Mouse (Mus musculus) cerebral cortex, adult 2 months (tissue): Measurements from ENCODE around the gene Gm10300.

Experiments
- WGBS: fragments of 180-500 bp; shearing (Covaris S2); methylation state at CpG from one replicate; pipeline ENCODE4 v1.1.7; 2018; 5-methylcytosine and 5-hydroxymethylcytosine counted together

Gene Gm10300

GRCm38 (mm10) chr4:132074077-132074932, at the start of gene Gm10300:
Gene Gm10300 (plus strand): TSS chr4:132074697.
- 3% methylated on average over 42 of the region's 42 CpGs for WGBS

- WGBS = 67% methylated on average over 2 of the region's 2 CpGs
These were observed 49.2 kb upstream of the Gm10300 start for GRCm38 (mm10) chr4:132025264-132025663.

- WGBS = 63% methylated on average over 5 of the region's 5 CpGs
These were observed 48.6 kb upstream of the Gm10300 start for GRCm38 (mm10) chr4:132025738-132026527.

- 87% methylated on average over 6 of the region's 6 CpGs for WGBS
These were observed 47.3 kb upstream of the Gm10300 start for GRCm38 (mm10) chr4:132027167-132027566.

DNA sequence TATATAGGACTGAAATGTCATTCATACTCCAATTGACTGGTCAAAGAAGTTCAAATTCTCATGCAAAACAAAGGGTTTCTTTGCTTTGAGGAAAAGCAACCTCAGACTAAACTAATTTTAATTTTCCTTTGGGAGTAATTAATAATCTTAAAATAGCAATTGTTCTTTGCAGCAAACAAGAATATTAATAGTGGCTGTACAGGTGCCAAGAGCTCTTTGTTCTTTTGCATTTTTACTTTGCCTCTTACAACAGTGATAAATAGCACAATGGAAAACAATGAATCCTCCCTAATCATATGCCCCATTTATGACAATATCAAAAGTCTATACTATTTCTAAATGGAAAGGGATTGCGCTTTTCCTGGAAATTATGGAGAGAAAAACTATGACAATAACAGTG, 46.7 kb upstream of the Gm10300 start:
- WGBS = 90% methylated on average over 1 of the region's 1 CpGs

DNA sequence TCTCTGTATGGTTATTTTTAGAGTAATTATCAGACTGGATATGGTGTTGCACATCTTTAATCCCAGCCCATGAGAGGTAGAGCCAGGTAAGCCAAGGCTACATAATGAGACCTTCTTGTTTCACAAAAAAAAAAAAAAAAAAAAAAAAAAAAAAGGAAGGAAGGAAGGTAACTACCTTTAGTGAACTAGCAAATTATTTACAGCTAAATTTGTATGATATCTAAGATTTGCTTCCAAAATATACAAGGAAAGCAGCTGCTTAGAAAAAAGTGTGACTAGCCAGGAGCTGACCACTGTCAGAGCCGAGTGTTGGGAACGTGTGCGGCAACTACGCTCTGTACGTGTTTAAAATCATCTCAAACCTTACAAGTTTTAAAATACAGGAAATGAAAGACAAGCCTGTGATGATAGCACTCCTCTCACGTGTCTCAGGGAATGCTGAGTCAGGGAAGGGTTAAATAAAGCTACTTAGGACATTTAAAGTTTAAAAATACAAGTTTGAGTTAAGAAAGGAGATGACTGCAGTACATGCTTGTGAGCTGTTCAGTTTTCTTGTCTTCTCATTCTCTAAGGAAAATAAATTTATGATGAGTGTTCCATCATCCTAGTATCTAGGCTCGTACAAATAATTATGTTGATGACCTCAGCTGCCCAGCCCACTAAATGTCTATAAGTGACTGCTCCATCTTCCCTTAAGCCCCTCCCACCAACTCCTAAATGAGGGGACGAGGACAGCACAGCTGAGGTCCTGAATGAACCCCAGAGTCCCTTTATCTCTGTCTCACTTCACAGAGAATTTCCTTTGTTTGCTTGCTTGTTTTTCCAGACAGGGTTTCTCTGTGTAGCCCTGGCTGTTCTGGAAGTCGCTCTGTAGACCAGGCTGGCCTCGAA, 44.4 kb upstream of the Gm10300 start:
- WGBS = 66% methylated on average over 10 of the region's 10 CpGs

DNA sequence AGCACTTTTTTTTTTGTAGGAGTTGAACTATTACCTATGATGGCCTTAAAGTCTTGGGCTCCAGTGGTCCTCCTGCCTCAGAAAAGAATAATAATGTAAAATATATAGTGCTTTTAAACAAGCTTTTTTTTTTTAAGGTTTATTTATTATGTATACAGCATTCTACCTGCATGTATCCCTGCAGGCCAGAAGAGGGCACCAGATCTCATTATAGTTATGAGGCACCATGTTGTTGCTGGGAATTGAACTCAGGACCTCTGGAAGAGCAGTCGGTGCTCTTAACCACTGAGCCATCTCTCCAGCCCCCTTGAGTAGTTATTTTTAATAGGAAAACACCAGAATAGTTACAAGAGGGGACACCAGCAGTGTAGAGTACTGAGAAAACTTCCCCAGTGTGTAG, 41.3 kb upstream of the Gm10300 start:
- WGBS = 76% methylated on average over 1 of the region's 1 CpGs

DNA sequence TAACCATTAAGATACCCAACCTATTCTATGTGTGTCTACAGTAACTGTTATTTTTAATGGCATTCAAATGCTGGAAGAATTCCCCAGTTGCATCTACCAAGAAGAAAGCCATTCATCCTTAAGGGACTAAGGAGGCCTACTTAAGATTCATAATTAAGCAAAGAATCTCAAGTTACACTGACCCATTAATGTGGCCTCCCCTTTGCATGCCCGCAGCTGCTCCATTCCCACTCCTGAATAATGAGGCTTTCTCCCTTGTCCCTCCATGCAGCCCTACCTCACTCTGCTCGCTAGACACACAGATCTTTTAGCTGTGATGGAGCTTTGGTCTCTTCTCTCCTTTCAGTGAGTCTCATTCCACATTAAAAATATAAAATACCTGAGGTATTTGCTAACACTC, 40.3 kb upstream of the Gm10300 start:
- 82% methylated on average over 2 of the region's 2 CpGs for WGBS

GRCm38 (mm10) chr4:132037137-132037536, 37.4 kb upstream of the Gm10300 start:
- WGBS = 86% methylated on average over 5 of the region's 5 CpGs

DNA sequence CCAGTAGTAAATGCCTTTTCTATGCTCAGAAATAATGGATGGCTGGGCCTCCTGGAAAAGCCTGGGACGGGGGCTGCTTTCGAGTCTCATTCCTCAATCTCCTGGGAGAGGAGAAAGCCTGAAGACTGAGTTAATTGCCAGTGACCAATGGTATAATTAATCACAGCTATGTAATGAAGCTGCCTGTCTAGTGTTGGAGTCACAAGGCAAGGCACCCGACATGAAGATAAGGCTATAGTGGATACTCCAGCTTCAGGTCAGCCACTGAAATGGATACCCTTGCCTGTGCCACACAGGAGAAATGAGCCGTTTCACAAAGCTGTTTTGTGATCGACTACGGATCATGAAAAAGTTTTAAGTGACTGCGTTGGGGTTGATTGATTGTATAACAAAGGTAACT, 36.5 kb upstream of the Gm10300 start:
- 81% methylated on average over 7 of the region's 7 CpGs for WGBS

DNA sequence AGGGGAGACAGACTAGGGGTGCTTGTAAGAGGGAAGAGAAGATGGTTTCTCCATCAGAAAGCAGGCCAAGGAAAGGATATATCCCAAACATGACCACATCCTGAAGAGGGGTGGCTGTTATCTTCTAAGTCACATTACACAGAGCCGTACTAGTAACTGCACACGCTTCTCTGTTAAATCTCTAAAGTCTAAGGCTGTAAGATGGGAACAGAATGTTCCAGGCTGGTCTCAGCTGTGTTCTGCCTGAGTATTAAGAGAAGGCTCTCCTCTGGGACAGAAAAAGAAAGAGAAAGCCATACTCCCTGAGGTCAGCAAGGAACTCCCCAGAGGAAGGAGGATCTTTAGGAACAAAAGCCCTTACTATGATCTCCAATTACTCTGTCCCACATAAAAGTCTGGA, 35.7 kb upstream of the Gm10300 start:
- 76% methylated on average over 2 of the region's 2 CpGs for WGBS

- WGBS = 90% methylated on average over 2 of the region's 2 CpGs
These were observed 35.0 kb upstream of the Gm10300 start for GRCm38 (mm10) chr4:132039521-132039920.

- 72% methylated on average over 8 of the region's 8 CpGs for WGBS
These were observed 34.4 kb upstream of the Gm10300 start for GRCm38 (mm10) chr4:132039975-132040645.

DNA sequence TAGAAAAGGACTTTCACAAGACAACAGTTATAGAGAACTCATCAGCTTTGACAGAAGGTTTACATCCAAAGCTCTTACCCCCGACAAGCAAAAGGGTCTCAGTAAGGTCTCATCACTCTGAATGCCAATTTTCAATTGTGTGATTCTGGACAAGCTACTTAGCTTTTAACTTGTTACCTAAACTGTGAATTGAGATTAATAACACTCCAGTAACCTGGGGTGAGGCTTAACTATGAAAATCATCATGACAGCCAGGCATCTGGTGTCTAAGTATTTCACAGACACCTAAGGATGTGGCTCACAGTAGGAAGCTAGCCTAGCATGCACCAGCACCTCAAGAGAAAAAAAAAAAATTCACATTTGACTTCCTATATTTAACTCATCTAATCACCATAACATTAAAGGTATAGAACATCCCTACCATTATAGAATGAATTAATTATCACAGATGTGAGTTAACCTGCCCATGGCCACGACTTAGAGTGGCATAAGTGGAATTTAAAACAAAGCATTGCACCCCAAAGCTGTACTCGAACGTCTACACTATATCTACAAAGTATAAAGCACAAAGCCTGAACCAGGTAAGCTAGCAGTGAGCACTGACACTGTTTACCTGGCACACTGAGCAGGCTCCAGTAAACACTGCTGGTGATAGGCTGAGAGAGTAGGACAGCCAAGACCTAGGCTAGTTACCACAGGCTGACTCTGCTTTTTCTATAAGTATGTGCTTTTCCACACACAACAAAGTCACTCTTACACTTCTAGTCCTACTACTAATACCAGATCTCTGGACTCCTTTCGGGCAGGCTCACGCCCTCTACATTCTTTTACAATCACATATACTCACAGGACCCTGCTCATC, 32.8 kb upstream of the Gm10300 start:
- WGBS = 85% methylated on average over 6 of the region's 6 CpGs

- WGBS = 49% methylated on average over 3 of the region's 3 CpGs
These were observed 30.8 kb upstream of the Gm10300 start for GRCm38 (mm10) chr4:132043726-132044125.

DNA sequence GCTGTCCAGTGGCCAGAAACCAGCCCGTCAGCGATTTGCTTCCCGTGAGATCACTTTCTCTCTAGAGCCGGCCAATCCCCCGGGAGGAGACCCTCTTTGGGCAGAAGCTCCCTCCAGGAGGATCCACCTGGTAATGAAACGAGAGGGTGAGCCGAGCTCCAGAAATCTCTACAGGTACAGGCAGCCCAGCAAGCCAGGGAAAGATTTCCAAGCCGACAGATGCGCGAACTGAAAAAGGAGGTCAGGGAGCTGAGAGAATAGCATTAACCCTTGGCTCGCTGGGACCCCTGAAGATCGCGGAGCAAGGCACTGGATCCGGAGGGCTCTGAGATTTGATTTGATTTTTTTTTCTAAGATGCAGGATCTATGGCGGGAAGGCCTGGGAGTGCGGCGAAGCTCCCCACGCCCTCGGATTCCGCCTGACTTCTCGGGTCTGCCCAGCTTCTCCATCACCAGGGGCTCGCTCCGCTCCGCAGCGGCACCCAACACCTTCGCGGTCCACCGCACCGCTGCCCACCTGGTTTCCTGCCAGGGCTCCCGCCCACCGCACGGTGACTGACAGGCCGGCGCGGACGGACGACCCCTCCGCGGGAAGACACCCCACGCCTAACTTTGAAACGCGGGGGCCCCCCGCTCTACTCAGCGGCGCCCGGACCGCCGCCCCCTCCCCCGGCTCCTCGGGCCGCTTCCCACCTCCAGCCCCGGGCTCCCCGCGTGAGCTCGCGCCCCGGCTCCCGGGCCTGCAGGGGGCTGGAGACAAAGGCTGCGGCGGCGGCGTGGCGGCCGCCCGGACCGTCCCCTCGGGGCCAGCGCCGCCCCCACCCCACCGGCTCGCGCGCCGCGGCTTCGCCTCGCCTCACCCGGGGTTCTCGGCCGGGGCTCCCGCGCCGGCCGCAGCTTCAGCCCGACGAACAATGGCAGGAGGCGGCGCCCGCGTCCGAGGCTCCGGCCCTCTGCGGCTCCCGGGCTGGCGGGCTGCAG, 26.2 kb upstream of the Gm10300 start:
- under 1% methylated on average over 93 of the region's 95 CpGs for WGBS

DNA sequence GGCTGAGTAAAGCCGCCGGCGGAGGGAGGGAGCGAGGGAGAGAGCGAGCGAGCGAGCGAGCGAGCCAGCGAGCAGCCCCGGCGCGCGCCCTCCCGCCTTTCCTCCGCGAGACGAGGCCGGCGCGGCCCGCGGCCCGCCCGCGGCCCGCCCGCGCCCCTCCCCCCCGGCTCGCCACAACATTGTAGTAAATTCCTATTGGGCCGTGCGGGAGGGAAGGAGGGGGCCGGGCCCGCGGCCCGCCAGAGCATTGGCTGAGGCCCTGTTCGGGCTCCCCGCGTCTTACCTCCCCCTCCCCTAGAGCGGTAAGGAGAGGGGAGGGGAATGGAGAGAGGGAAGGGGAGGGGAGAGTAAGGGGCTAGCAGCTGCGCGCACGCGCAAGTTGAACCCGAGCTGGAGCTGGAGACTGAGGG, 25.5 kb upstream of the Gm10300 start:
- WGBS = 2% methylated on average over 41 of the region's 46 CpGs

GRCm38 (mm10) chr4:132049549-132050200, 24.8 kb upstream of the Gm10300 start:
- WGBS = 11% methylated on average over 14 of the region's 15 CpGs
